Mouse (Mus musculus) liver, embryonic 14.5 days (tissue): ENCODE data around the gene Pigz. TPM values are rescaled to one million over a fixed set of nuclear protein-coding genes. Genes with fewer than 3 reads are reported as not detected.
A peak's percentile ranks its signal among the peaks of the same experiment; 100 is the strongest.

Experiments used
- ATAC-seq: fragments of 200-750 bp; cut with Nextera tagmentation; 2 replicates; pipeline ENCODE4 v1.8.0; 2017; ENCODE audit warnings: moderate number of reproducible peaks, mild to moderate bottlenecking, moderate library complexity; ENCODE audit not compliant: insufficient read depth
- DNase-seq, 3 experiments: peaks; one replicate each; pipeline ENCODE4 v3.0.0-alpha.2; 2012 to 2013; ENCODE audit warnings: low read depth in 3 of 3, low spot score in 3 of 3
- H3K27ac ChIP-seq: fragments of 300-500 bp; sonication (generic); 2 replicates; pipeline ENCODE4 v1.5.1; 2014; ENCODE audit warnings: moderate library complexity, mild to moderate bottlenecking, control low read depth, inconsistent platforms
- H3K27me3 ChIP-seq: fragments of 300-500 bp; sonication (generic); 2 replicates; pipeline ENCODE4 v1.6.1; 2014; ENCODE audit warnings: mild to moderate bottlenecking, low read length, moderate library complexity; ENCODE audit not compliant: control insufficient read depth, insufficient read depth
- H3K36me3 ChIP-seq: fragments of 300-500 bp; sonication (generic); replicated peaks from 2 replicates; pipeline ENCODE4 v1.6.1; 2014; ENCODE audit warnings: low read depth; ENCODE audit not compliant: control insufficient read depth, insufficient read depth
- H3K4me1 ChIP-seq, 2 experiments: fragments of 200-500 bp in 1 of 2; fragments of 300-500 bp in 1 of 2; sonication (generic) in 1 of 2; replicated peaks; 2 replicates each; pipeline ENCODE4 v1.6.1; 2012 to 2014; ENCODE audit warnings: antibody characterized with exemption in 1 of 2, inconsistent platforms in 1 of 2, low read length in 1 of 2; ENCODE audit not compliant: control insufficient read depth in 2 of 2, insufficient read depth in 2 of 2
- H3K4me2 ChIP-seq: fragments of 300-500 bp; sonication (generic); 2 replicates; pipeline ENCODE4 v1.6.1; 2014; ENCODE audit warnings: low read depth, mild to moderate bottlenecking, control low read depth, moderate library complexity
- H3K4me3 ChIP-seq, 2 experiments: fragments of 200-500 bp in 1 of 2; fragments of 300-500 bp in 1 of 2; sonication (generic) in 1 of 2; 2 replicates each; pipeline ENCODE4 v1.5.1; 2012 to 2014; ENCODE audit warnings: low read depth in 2 of 2, low read length in 2 of 2, mild to moderate bottlenecking in 2 of 2, control low read depth in 1 of 2, inconsistent platforms in 1 of 2, moderate library complexity in 1 of 2; ENCODE audit not compliant: insufficient read depth in 1 of 2
- H3K9ac ChIP-seq: fragments of 300-500 bp; sonication (generic); replicated peaks from 2 replicates; pipeline ENCODE4 v1.6.1; 2014; ENCODE audit warnings: mild to moderate bottlenecking, control low read depth, moderate library complexity
- H3K9me3 ChIP-seq: fragments of 300-500 bp; sonication (generic); 2 replicates; pipeline ENCODE4 v1.6.1; 2016; ENCODE audit warnings: low read length, mixed read lengths; ENCODE audit not compliant: control insufficient read depth
- CTCF ChIP-seq: IDR thresholded peaks from 2 replicates; pipeline ENCODE4 v1.5.1; 2016; ENCODE audit warnings: antibody characterized with exemption, low read depth, control low read depth
- EP300 ChIP-seq: IDR thresholded peaks from 2 replicates; pipeline ENCODE4 v1.6.1; 2016; ENCODE audit warnings: antibody characterized with exemption, low read depth
- WGBS: fragments of 180-500 bp; shearing (Covaris S2); extraction: QIAGEN DNeasy Blood & Tissue Kit; methylation state at CpG from one replicate; pipeline ENCODE4 v1.1.7; 2014; ENCODE audit not compliant: insufficient replicate concordance; 5-methylcytosine and 5-hydroxymethylcytosine counted together
- polyA plus RNA-seq, 2 experiments: library from polyadenylated mRNA; depleted of rRNA in 1 of 2; stranded (reverse) in 1 of 2; unstranded in 1 of 2; fragments of >200 nt; fragmentation: Nextera tagmentation in 1 of 2; extraction: Ambion mirVana in 1 of 2; gene quantifications; 2 replicates each; pipeline versions ENCODE4 v1.2.1 to v1.2.3; 2012 to 2014

Pigz gene
- polyA plus RNA-seq, 2 experiments = 0.28 to 0.31 TPM

DNA sequence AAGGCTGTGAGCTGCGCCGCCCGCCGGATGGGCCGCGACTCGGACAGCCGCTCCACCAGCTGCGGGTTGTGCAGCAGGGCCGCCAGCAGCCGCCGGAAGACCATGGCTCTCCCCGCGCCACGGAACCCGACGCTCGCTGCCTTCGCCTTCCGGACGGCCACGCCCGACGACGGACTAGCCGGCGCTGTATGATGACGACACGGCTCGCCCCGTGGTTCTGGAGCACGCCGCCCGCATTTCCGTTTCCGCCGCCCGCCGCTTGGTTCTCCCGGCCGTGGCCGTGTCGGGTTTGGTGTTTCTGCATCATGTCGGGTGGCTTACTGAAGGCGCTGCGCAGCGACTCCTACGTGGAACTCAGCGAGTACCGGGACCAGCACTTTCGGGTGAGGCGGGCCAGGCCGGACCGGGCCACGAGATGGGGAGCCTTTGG is 14.7 kb downstream of the Pigz start, which contains the start of the genes 0610012G03Rik and Ncbp2:
0610012G03Rik (minus strand) TSS at position 150 of the 430 bp plus-strand sequence.
Ncbp2 (plus strand) TSS at position 169 of the 430 bp plus-strand sequence.
- Histone ChIP-seq H3K36me3 (no peaks in the 10 kb centered on the region), H3K27me3 (no peaks in the 10 kb centered on the region), H3K9ac (peak within 1 kb of the TSS; percentile 92), H3K4me2 (peak within 1 kb of the TSS; percentile 96), H3K4me1 (peaks cover 2 to 15% of the 10 kb centered on the region in 2 experiments), H3K4me3 (peak within 1 kb of the TSS; percentile 70 to 95), H3K27ac (peak within 1 kb of the TSS; percentile 11), H3K9me3 (no peaks in the 10 kb centered on the region)
- TF ChIP-seq EP300 = no peak
- under 1% methylated on average over 55 of the region's 55 CpGs for WGBS
- ATAC-seq (peak; percentile 88), DNase-seq (peak; percentile 83 to 87 (median 85))

DNA sequence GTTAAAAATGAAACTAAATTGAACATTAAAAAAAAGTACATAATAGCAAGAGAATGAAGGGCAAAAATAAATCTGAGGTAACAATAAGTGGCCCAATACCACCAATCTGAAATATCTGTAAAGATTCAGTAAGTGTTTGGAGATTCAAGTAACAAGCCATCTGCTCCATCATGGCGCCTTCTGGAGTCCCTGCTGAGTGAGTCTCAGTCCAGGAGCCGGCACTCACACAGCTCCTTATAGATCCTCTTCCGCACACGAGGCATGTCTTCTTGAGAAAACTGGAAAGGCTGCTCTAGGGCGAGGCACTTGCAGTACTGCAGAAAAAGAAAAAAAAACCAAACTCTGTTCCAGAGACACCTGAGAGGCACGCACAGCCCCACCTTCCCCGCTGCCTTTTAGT is 29.6 kb downstream of the Pigz start:
- no peak overlapping the region for H3K27ac ChIP-seq
- TF ChIP-seq CTCF (no peak), EP300 (no peak)
- ATAC-seq (no peak), DNase-seq (no peak)
- no peaks in the 10 kb centered on the region for H3K4me1 ChIP-seq
- no peak overlapping the region for H3K4me3 ChIP-seq
- 77% methylated on average over 7 of the region's 7 CpGs for whole genome bisulfite sequencing
- no peaks in the 10 kb centered on the region for H3K9me3 ChIP-seq
- H3K27me3 ChIP-seq = no peaks in the 10 kb centered on the region
- peaks cover 5% of the 10 kb centered on the region for H3K36me3 ChIP-seq
- no peak overlapping the region for H3K9ac ChIP-seq
- H3K4me2 ChIP-seq = no peak overlapping the region

DNA sequence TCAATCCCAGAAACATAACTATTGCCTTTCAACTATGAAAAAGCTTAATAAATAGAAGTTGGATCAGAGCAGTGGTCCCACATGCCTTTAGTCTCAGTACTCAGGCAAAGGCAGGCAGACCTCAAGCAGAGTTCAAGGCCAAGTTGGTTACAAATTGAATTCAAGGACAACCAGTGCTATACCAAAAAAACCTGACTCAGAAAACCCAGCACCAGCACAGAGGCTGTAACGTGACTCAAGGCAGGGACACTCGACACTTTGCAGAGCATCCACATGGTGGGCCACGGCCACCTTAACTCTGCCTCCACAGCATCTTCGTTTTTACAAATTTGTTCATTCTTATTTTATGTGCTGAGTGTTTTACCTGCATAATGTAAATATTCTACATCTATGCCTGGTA is 41.6 kb downstream of the Pigz start:
- Histone ChIP-seq H3K4me3 (no peak overlapping the region), H3K4me1 (no peaks in the 10 kb centered on the region), H3K27me3 (no peaks in the 10 kb centered on the region), H3K36me3 (peaks cover 8% of the 10 kb centered on the region), H3K4me2 (no peak overlapping the region), H3K9me3 (no peaks in the 10 kb centered on the region), H3K9ac (no peak overlapping the region), H3K27ac (no peak overlapping the region)
- no peak for DNase-seq
- WGBS = 75% methylated on average over 4 of the region's 4 CpGs
- TF ChIP-seq EP300 (no peak), CTCF (no peak)
- ATAC-seq = no peak

GRCm38 (mm10) chr16:31979501-31979900 is 45.9 kb downstream of the Pigz start:
- ATAC-seq = no peak
- TF ChIP-seq EP300 (no peak), CTCF (no peak)
- H3K36me3 ChIP-seq = peaks cover 6% of the 10 kb centered on the region
- H3K9ac ChIP-seq = no peak overlapping the region
- no peak overlapping the region for H3K4me3 ChIP-seq
- H3K27ac ChIP-seq = no peak overlapping the region
- no peaks in the 10 kb centered on the region for H3K9me3 ChIP-seq
- no peak overlapping the region for H3K4me2 ChIP-seq
- H3K4me1 ChIP-seq = no peaks in the 10 kb centered on the region
- DNase-seq = no peak
- WGBS = 77% methylated on average over 3 of the region's 3 CpGs
- H3K27me3 ChIP-seq = no peaks in the 10 kb centered on the region

DNA sequence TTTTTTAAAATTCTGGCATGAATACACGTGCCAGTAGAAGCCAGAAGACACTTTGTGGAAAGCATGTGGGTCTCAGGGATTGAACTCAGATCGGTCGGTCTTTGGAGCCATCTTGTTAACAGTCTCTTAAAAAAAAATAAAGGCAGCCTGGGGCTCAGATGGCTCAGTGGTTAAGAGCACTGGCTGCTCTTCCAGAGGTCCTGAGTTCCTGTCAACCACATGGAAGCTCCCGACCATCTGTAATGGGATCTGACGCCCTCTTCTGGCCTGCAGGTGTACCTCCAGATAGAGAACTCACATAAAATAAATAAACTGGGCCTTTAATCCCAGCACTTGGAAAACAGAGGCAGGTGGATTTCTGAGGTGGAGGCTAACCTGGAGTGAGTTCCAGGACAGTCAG is 47.3 kb downstream of the Pigz start:
- Histone ChIP-seq H3K4me2 (no peak overlapping the region), H3K9ac (no peak overlapping the region), H3K4me1 (no peaks in the 10 kb centered on the region), H3K4me3 (no peak overlapping the region), H3K27ac (no peak overlapping the region), H3K9me3 (no peaks in the 10 kb centered on the region), H3K36me3 (peaks cover 6% of the 10 kb centered on the region), H3K27me3 (no peaks in the 10 kb centered on the region)
- no peak for ATAC-seq
- DNase-seq = no peak
- TF ChIP-seq EP300 = no peak
- no peak for TF ChIP-seq CTCF
- WGBS = 67% methylated on average over 5 of the region's 5 CpGs
